Mouse (Mus musculus) erythroblast, embryonic 14.5 days (primary cell): ENCODE measurements around the gene Nkd1.

Experiments used
- GATA1 ChIP-seq: IDR thresholded peaks from 2 replicates; pipeline ENCODE4 v1.6.1; 2012; ENCODE audit warnings: low read length, inconsistent platforms, mixed read lengths
- TAL1 ChIP-seq: IDR thresholded peaks from 3 replicates; pipeline ENCODE4 v1.6.1; 2012; ENCODE audit warnings: low read length, inconsistent platforms, mixed read lengths

- TF ChIP-seq TAL1 (no peak), GATA1 (no peak)
These were observed 93.8 kb downstream of the Nkd1 start for GRCm38 (mm10) chr8:88614981-88615380.
